Mouse (Mus musculus) heart, adult 2 months (tissue): ENCODE results near the gene Slc39a11. TPM values are rescaled to one million over a fixed set of nuclear protein-coding genes. Genes with fewer than 3 reads are reported as not detected.
A peak's percentile ranks its signal among the peaks of the same experiment; 100 is the strongest.

Experiments
- DNase-seq, 2 experiments: peaks; one replicate each; pipeline ENCODE4 v3.0.0; 2021
- H3K27ac ChIP-seq: fragments of 200-600 bp; 2 replicates; pipeline ENCODE4 v1.8.1; 2022
- H3K27me3 ChIP-seq: fragments of 200-500 bp; 2 replicates; pipeline ENCODE4 v1.6.1; 2012; ENCODE audit warnings: mild to moderate bottlenecking, low read length, inconsistent platforms, mixed read lengths; ENCODE audit not compliant: control insufficient read depth, insufficient read depth
- H3K36me3 ChIP-seq: fragments of 200-500 bp; 2 replicates; pipeline ENCODE4 v1.6.1; 2012; ENCODE audit warnings: low read length, inconsistent platforms; ENCODE audit not compliant: control insufficient read depth, insufficient read depth
- H3K4me1 ChIP-seq: fragments of 200-500 bp; 2 replicates; pipeline ENCODE4 v1.6.1; 2011; ENCODE audit warnings: low read length; ENCODE audit not compliant: control insufficient read depth, insufficient read depth
- H3K4me3 ChIP-seq: fragments of 200-600 bp; 2 replicates; pipeline ENCODE4 v1.8.1; 2022
- H3K79me2 ChIP-seq: fragments of 200-500 bp; replicated peaks from 2 replicates; pipeline ENCODE4 v1.6.1; 2012; ENCODE audit warnings: mild to moderate bottlenecking, inconsistent platforms, low read length, moderate library complexity, mixed read lengths; ENCODE audit not compliant: control insufficient read depth, insufficient read depth
- H3K9ac ChIP-seq: fragments of 200-500 bp; 2 replicates; pipeline ENCODE4 v1.6.1; 2012; ENCODE audit warnings: low read depth, mild to moderate bottlenecking, control low read depth, inconsistent platforms, low read length, mixed read lengths
- CTCF ChIP-seq: fragments of 200-600 bp; IDR thresholded peaks from 2 replicates; pipeline ENCODE4 v1.8.1; 2022; ENCODE audit warnings: antibody characterized with exemption, mild to moderate bottlenecking, moderate library complexity
- EP300 ChIP-seq: fragments of 200-500 bp; IDR thresholded peaks from 2 replicates; pipeline ENCODE4 v1.6.1; 2011; ENCODE audit warnings: low read depth, low read length, control low read depth; ENCODE audit not compliant: insufficient read depth
- POLR2A ChIP-seq: fragments of 200-500 bp; IDR thresholded peaks from 2 replicates; pipeline ENCODE4 v1.6.1; 2011; ENCODE audit warnings: mild to moderate bottlenecking, low read depth, low read length, control low read depth; ENCODE audit not compliant: insufficient read depth
- WGBS: fragments of 180-500 bp; shearing (Covaris S2); methylation state at CpG from one replicate; pipeline ENCODE4 v1.1.7; 2018; 5-methylcytosine and 5-hydroxymethylcytosine counted together
- intact Hi-C: fragments of 180-260 bp; cut with DNase I; formaldehyde crosslinking; loops from one replicate; pipeline ENCODE4 v1.15.1; 2025
- polyA plus RNA-seq: library from polyadenylated mRNA; depleted of rRNA; stranded (reverse); fragments of >200 nt; gene quantifications from 2 replicates; pipeline ENCODE4 v1.2.3, GENCODE M21; 2012
- total RNA-seq, 2 experiments: library from RNA; stranded (reverse); gene quantifications; 2 replicates each; pipeline ENCODE4 v1.2.3; 2021

Slc39a11 gene
- total and polyA plus RNA-seq, 3 experiments: 2.6 to 5.6 (median 2.7) TPM

- 91% methylated on average over 10 of the region's 10 CpGs for WGBS
- intact Hi-C loops: loop anchor here (5.0 kb wide), 3 partner anchors 318 to 513 kb away; partner anchors contain the start of gene Sstr2
Measured at GRCm38 (mm10) chr11:113299492-113299891, 350.4 kb downstream of the Slc39a11 start.

DNA sequence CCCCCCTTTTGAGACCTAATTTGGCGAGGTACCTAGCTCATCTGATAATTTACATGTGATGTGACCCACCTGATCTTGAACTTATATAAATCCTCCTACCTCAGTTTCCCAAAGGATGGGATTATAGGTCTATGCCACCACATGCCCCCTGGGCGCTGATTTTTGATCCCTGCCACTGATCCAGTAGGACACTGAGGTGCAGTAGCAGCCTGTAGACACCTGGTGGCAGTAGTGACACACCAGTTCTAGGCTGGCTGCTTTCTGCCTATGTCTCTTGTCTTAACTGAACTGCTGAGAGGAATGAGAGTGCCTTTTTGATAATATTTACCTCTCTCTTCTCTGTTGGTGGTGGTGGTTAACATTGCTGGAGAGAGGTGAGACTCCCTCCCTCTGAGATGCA lies 352.1 kb downstream of the Slc39a11 start:
- Histone ChIP-seq H3K27me3 (no peaks in the 10 kb centered on the region), H3K27ac (no peak overlapping the region), H3K4me1 (no peaks in the 10 kb centered on the region), H3K9ac (no peak overlapping the region), H3K79me2 (no peaks in the 10 kb centered on the region), H3K4me3 (no peak overlapping the region), H3K36me3 (no peaks in the 10 kb centered on the region)
- 32% methylated on average over 2 of the region's 2 CpGs for WGBS
- TF ChIP-seq POLR2A (no peak), EP300 (peak; percentile 79; the same call in 1 of the 2 replicates), CTCF (no peak; the same call in 1 of the 2 replicates)
- intact Hi-C loops: loop anchor here (5.0 kb wide), 3 partner anchors 320 to 515 kb away; partner anchors contain the start of gene Sstr2
- peak; percentile 51 to 62 for DNase-seq

More at GRCm38 (mm10) chr11:113299492-113299891, 350.4 kb downstream of the Slc39a11 start:
- Histone ChIP-seq H3K27ac (no peak overlapping the region), H3K36me3 (no peaks in the 10 kb centered on the region), H3K27me3 (no peaks in the 10 kb centered on the region), H3K79me2 (no peaks in the 10 kb centered on the region), H3K9ac (no peak overlapping the region), H3K4me3 (no peak overlapping the region), H3K4me1 (no peaks in the 10 kb centered on the region)
- TF ChIP-seq EP300: no peak
- TF ChIP-seq POLR2A: no peak
- no peak for DNase-seq

- TF ChIP-seq CTCF: no peak
- no peak overlapping the region for H3K9ac ChIP-seq
- 86% methylated on average over 22 of the region's 22 CpGs for WGBS
- no peak overlapping the region for H3K27ac ChIP-seq
- H3K4me1 ChIP-seq: no peaks in the 10 kb centered on the region
- intact Hi-C loops: loop anchor here (5.0 kb wide), 3 partner anchors 320 to 515 kb away; partner anchors contain the start of gene Sstr2
- no peaks in the 10 kb centered on the region for H3K79me2 ChIP-seq
- no peak for DNase-seq
- no peak overlapping the region for H3K4me3 ChIP-seq
- no peaks in the 10 kb centered on the region for H3K27me3 ChIP-seq
- no peaks in the 10 kb centered on the region for H3K36me3 ChIP-seq
Measured at GRCm38 (mm10) chr11:113296912-113297625, 352.8 kb downstream of the Slc39a11 start.

- H3K4me3 ChIP-seq: no peak overlapping the region
- H3K4me1 ChIP-seq: 0 out of 2 replicates have a peak, but pooled peaks cover 1% of the 10 kb centered on the region
- H3K27ac ChIP-seq: no peak overlapping the region
- DNase-seq: peak; percentile 17 to 54
- intact Hi-C loops: loop anchor here (5.0 kb wide), 3 partner anchors 321 to 516 kb away; partner anchors contain the start of gene Sstr2
- 34% methylated on average over 7 of the region's 7 CpGs for WGBS
- no peaks in the 10 kb centered on the region for H3K79me2 ChIP-seq
- H3K9ac ChIP-seq: no peak overlapping the region
- no peaks in the 10 kb centered on the region for H3K36me3 ChIP-seq
- no peaks in the 10 kb centered on the region for H3K27me3 ChIP-seq
- TF ChIP-seq CTCF: peak; percentile 70
- TF ChIP-seq EP300: no peak
Measured at GRCm38 (mm10) chr11:113296162-113296561, 353.7 kb downstream of the Slc39a11 start.

- DNase-seq: peak in 1 of 2 experiments; percentile 8
- Histone ChIP-seq H3K36me3 (no peaks in the 10 kb centered on the region), H3K4me3 (no peak overlapping the region)
Measured at GRCm38 (mm10) chr11:113294518-113294917, 355.4 kb downstream of the Slc39a11 start.

GRCm38 (mm10) chr11:113292906-113293614 lies 356.8 kb downstream of the Slc39a11 start:
- intact Hi-C loops: loop anchor here (5.0 kb wide), 1 partner anchor 116 kb away; no protein-coding TSS in a partner anchor
- H3K27ac ChIP-seq: no peak overlapping the region

More at GRCm38 (mm10) chr11:113294518-113294917, 355.4 kb downstream of the Slc39a11 start:
- intact Hi-C loops: loop anchor here (5.0 kb wide), 1 partner anchor 117 kb away; no protein-coding TSS in a partner anchor
- Histone ChIP-seq H3K27ac (no peak overlapping the region), H3K4me1 (0 out of 2 replicates have a peak, but pooled peaks cover 1% of the 10 kb centered on the region), H3K79me2 (no peaks in the 10 kb centered on the region), H3K9ac (no peak overlapping the region), H3K27me3 (no peaks in the 10 kb centered on the region)
- WGBS: 61% methylated on average over 8 of the region's 8 CpGs
- TF ChIP-seq CTCF (no peak), POLR2A (no peak), EP300 (no peak)

More at GRCm38 (mm10) chr11:113292906-113293614, 356.8 kb downstream of the Slc39a11 start:
- Histone ChIP-seq H3K27me3 (no peaks in the 10 kb centered on the region), H3K79me2 (no peaks in the 10 kb centered on the region), H3K4me3 (no peak overlapping the region), H3K4me1 (0 out of 2 replicates have a peak, but pooled peaks cover 1% of the 10 kb centered on the region), H3K9ac (no peak overlapping the region), H3K36me3 (no peaks in the 10 kb centered on the region)
- 69% methylated on average over 13 of the region's 13 CpGs for WGBS
- DNase-seq: no peak
- no peak for TF ChIP-seq EP300
- no peak for TF ChIP-seq POLR2A
- TF ChIP-seq CTCF: no peak
